Mouse (Mus musculus): ENCODE results near the gene Btf3. TPM values are rescaled to one million over a fixed set of nuclear protein-coding genes. Genes with fewer than 3 reads are reported as not detected.

The Btf3 gene
- total and polyA plus RNA-seq, 3 experiments: 227 to 1,291 (median 1,152) TPM

DNA sequence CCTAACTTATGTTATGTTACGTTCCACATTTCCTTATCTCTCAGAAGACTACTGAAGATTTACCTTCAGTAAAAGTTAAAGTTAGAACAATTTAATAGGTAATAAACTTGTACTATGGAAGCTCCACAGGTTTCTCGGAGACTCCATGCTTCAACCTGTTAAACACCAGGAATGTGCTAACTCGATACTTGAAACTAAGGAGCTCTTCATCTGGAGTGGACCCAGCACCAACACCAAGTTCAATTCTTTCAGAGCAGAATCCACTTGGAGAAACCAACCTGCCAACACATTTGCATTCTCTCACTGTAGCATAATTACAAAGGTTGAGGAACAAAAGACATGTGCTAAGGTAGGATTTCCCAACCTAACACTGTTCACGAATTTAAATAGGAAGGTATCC, 1.7 kb downstream of the Btf3 start (continued):
- TF ChIP-seq ZMIZ1 (IDR thresholded peaks at IDR 0.05; ENCODE audit: low read depth, low read length): no peak
- TF ChIP-seq GABPA (IDR thresholded peaks at IDR 0.05; ENCODE audit: low read depth, low read length): no peak
- no peak for TF ChIP-seq POLR2AphosphoS5 (IDR thresholded peaks at IDR 0.05; ENCODE audit: borderline replicate concordance, low read depth, low read length)

DNA sequence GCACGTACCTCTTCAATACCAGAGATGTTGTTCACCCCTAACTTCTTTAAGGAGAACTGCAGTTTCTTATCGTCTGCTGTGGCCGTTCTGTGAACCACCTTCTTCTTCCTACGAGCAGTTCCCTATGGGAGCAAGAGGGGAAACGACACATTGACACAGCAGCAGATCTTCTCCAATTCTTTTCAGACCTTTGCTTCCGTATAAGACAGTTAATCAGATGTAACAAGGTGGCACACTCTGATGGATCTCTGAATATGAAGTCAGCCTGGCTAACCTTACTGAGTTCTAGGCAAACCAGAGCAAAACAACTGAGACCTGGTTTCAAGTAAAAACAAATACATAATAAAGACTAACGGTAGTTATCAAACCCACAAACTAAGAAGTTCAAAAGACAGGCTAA, 3.2 kb downstream of the Btf3 start:
- Histone ChIP-seq H3K36me3 (ENCODE audit: control insufficient read depth in 1 of 2, insufficient read depth in 2 of 2, low read length in 2 of 2) (peaks cover 48 to 60% of the 10 kb centered on the region in 2 experiments), H3K79me2 (ENCODE audit: control insufficient read depth, insufficient read depth, low read length, poor library complexity) (peaks cover 47% of the 10 kb centered on the region), H3K4me1 (ENCODE audit: control insufficient read depth in 1 of 2, insufficient read depth in 2 of 2, low read length in 2 of 2) (peaks cover 9 to 20% of the 10 kb centered on the region in 2 experiments), H3K27ac (ENCODE audit: control insufficient read depth, low read depth, low read length) (no peak overlapping the region; the same call in 1 of the 2 replicates), H3K27me3 (ENCODE audit: control insufficient read depth in 1 of 2, insufficient read depth in 2 of 2, low read length in 2 of 2) (no peaks in the 10 kb centered on the region), H3K9ac (ENCODE audit: control insufficient read depth, low read depth, low read length, poor library complexity, severe bottlenecking) (peak overlapping the region; percentile 59), H3K9me3 (replicated peaks; ENCODE audit: insufficient read depth, low read length) (no peaks in the 10 kb centered on the region), H3K4me3 (ENCODE audit: control insufficient read depth in 1 of 2, insufficient read depth in 1 of 2, low read depth in 2 of 2, low read length in 2 of 2) (peak overlapping the region in 1 of 2 experiments; percentile 90; a peak in 1 of 4 replicates)
- peak; percentile 62 for DNase-seq (ENCODE audit: low read depth, low spot score)
- TF ChIP-seq RCOR1 (IDR thresholded peaks at IDR 0.05; ENCODE audit: low read depth, low read length) (0 out of 2 replicates have a peak, but pooled peaks have one; percentile 20), NELFE (IDR thresholded peaks at IDR 0.05; ENCODE audit: low read depth, low read length) (no peak)

DNA sequence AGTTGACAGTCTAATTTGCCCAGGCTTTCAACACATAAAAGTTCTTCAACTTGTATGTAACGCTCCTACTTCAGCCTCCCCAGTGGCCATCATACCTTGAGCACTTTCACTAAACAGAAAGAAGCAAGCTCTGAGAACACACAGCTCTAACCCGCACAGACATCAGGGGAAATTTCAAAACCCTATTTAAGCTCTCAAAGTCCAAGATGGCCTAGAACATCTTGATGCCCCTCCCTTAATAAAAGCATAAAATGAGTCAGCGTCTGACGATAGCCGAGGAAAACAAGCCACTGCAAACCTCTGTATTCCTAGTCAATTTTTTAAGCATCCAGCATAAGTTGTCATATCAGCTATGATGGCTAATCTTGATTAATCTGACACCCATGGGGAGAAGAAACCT, 5.2 kb downstream of the Btf3 start:
- no peak for TF ChIP-seq EP300 (IDR thresholded peaks at IDR 0.05; ENCODE audit: low read depth in 1 of 2, low read length in 2 of 2)
- no peak for TF ChIP-seq MEF2A (IDR thresholded peaks at IDR 0.05; ENCODE audit: extremely low read depth, insufficient replicate concordance, low read depth, low read length, poor library complexity, severe bottlenecking)
- TF ChIP-seq BHLHE40 (IDR thresholded peaks at IDR 0.05; ENCODE audit: borderline replicate concordance, low read depth, low read length): no peak
- TF ChIP-seq ETS1 (IDR thresholded peaks at IDR 0.05; ENCODE audit: low read depth, low read length): no peak
- TF ChIP-seq TBP (IDR thresholded peaks at IDR 0.05; ENCODE audit: low read depth, low read length): no peak
- no peak for TF ChIP-seq USF2 (IDR thresholded peaks at IDR 0.05; ENCODE audit: borderline replicate concordance in 1 of 2, insufficient read depth in 1 of 2, low read depth in 1 of 2, low read length in 2 of 2)
- no peak for TF ChIP-seq GABPA (IDR thresholded peaks at IDR 0.05; ENCODE audit: low read depth, low read length)
- TF ChIP-seq POLR2A (IDR thresholded peaks at IDR 0.05; ENCODE audit: control insufficient read depth in 1 of 2, insufficient read depth in 1 of 2, low read depth in 1 of 2, low read length in 2 of 2, poor library complexity in 1 of 2): no peak
- no peak for TF ChIP-seq CHD1 (IDR thresholded peaks at IDR 0.05; ENCODE audit: low read depth, low read length)
- TF ChIP-seq USF1 (IDR thresholded peaks at IDR 0.05; ENCODE audit: low read depth, low read length): no peak
- TF ChIP-seq NELFE (IDR thresholded peaks at IDR 0.05; ENCODE audit: low read depth, low read length): no peak
- TF ChIP-seq MYB (IDR thresholded peaks at IDR 0.05; ENCODE audit: low read depth, low read length): no peak
- TF ChIP-seq TAL1 (IDR thresholded peaks at IDR 0.05; ENCODE audit: low read length): no peak
- TF ChIP-seq ZC3H11A (IDR thresholded peaks at IDR 0.05; ENCODE audit: low read depth, low read length): no peak
- TF ChIP-seq MAFK (IDR thresholded peaks at IDR 0.05; ENCODE audit: borderline replicate concordance, low read depth, low read length): no peak
- no peak for TF ChIP-seq SIN3A (IDR thresholded peaks at IDR 0.05; ENCODE audit: low read length)
- no peak for TF ChIP-seq UBTF (IDR thresholded peaks at IDR 0.05; ENCODE audit: borderline replicate concordance, insufficient read depth, low read depth, low read length)
- no peak for TF ChIP-seq JUND (IDR thresholded peaks at IDR 0.05; ENCODE audit: low read depth, low read length)
- Histone ChIP-seq H3K9ac (ENCODE audit: control insufficient read depth, low read depth, low read length, poor library complexity, severe bottlenecking) (no peak overlapping the region), H3K4me3 (ENCODE audit: control insufficient read depth in 1 of 2, insufficient read depth in 1 of 2, low read depth in 2 of 2, low read length in 2 of 2) (no peak overlapping the region), H3K27ac (ENCODE audit: control insufficient read depth, low read depth, low read length) (no peak overlapping the region), H3K9me3 (replicated peaks; ENCODE audit: insufficient read depth, low read length) (no peaks in the 10 kb centered on the region), H3K36me3 (ENCODE audit: control insufficient read depth in 1 of 2, insufficient read depth in 2 of 2, low read length in 2 of 2) (peaks cover 48 to 63% of the 10 kb centered on the region in 2 experiments), H3K4me1 (ENCODE audit: control insufficient read depth in 1 of 2, insufficient read depth in 2 of 2, low read length in 2 of 2) (peaks cover 12 to 18% of the 10 kb centered on the region in 2 experiments), H3K27me3 (ENCODE audit: control insufficient read depth in 1 of 2, insufficient read depth in 2 of 2, low read length in 2 of 2) (no peaks in the 10 kb centered on the region), H3K79me2 (ENCODE audit: control insufficient read depth, insufficient read depth, low read length, poor library complexity) (peaks cover 37% of the 10 kb centered on the region)
- no peak for DNase-seq (ENCODE audit: low read depth, low spot score)

Data from MEL (cell line).